Mouse (Mus musculus): Measurements from ENCODE around the gene Chd1l.

DNA sequence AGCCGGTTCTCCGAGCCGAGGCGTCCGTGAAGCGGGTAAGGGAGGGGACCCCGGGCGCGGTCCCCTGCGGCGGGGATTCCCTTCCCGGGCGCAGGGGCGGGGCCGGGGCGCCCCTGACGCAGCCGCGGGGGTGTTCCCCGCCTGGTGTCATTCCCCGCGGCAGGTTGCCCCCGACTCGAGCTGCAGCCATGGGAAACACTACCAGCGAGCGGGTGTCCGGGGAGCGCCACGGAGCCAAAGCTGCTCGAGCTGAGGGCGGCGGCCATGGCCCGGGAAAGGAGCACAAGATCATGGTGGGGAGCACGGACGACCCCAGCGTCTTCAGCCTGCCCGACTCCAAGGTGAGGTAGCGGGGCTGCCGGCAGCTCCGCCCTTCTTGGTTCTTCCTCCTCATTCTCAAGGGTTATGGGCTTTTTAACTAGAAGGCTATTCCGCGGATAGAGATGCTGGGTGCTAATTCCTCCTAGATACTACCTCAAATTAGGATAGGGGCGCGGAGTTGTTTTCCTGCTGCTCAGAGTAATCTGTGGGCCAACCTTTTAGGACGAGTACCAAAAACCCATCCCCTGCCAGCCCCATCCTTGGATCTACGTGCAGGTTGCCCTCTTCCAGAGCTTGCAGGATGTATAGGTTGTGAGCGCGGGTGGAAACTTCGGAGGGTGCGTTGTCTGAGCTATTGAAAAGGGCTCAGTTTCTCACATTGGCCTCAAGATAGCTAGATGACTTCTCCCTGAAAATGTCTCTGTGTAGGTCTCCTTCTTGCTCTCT is 48.6 kb upstream of the Chd1l start:
- TF ChIP-seq EP300 (optimal IDR thresholded peaks at IDR 0.05) (no peak), CTCF (IDR thresholded peaks at IDR 0.05; ENCODE audit: low read depth) (no peak)
